Mouse (Mus musculus): ENCODE results near the gene Pimreg.

DNA sequence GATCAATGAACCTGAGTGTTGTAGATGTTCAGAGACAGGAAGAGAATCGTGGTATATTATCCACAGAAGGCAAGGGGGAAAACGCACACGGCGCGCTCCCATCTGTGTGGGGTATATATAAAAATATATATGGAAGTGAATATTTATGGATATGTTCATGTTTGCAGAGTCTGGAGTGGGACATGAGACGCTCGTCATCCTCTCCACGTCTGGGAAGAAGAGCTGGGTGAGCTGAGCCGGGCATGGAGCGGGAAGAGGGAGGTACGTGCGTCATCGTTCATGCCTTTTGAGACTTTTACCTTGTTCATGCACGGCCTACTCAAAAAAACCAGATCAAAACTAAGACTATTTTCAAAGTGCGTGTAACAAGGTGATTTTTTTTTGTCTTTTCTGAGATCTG lies 42.5 kb downstream of the Pimreg start:
- TF ChIP-seq POLR2A (IDR thresholded peaks at IDR 0.05; ENCODE audit: low read depth, low read length): no peak
- no peak for TF ChIP-seq CTCF (IDR thresholded peaks at IDR 0.05; ENCODE audit: extremely low read depth, insufficient read length, insufficient replicate concordance, low read depth, low read length)
